Mouse (Mus musculus): ENCODE data around the gene C130074G19Rik. TPM values are rescaled to one million over a fixed set of nuclear protein-coding genes. Genes with fewer than 3 reads are reported as not detected.

The C130074G19Rik gene
- polyA plus RNA-seq, 1 experiment from 2014 or later: 1.0 TPM

GRCm38 (mm10) chr1:184833499-184833898, 49.5 kb downstream of the C130074G19Rik start:
- Histone ChIP-seq H3K27me3 (replicated peaks; ENCODE audit: control insufficient read depth, insufficient read depth, low read length) (no peaks in the 10 kb centered on the region), H3K4me2 (ENCODE audit: low read length) (no peak overlapping the region), H3K9me3 (ENCODE audit: control insufficient read depth, low read length) (no peaks in the 10 kb centered on the region), H3K4me3 (ENCODE audit: low read length) (no peak overlapping the region), H3K9ac (ENCODE audit: low read depth, low read length) (no peak overlapping the region), H3K4me1 (ENCODE audit: control insufficient read depth, insufficient read depth, low read depth, low read length) (no peaks in the 10 kb centered on the region), H3K36me3 (ENCODE audit: control insufficient read depth, insufficient read depth, low read length) (peaks cover 24% of the 10 kb centered on the region), H3K27ac (ENCODE audit: low read depth, low read length) (no peak overlapping the region)
- 96% methylated on average over 7 of the region's 7 CpGs for WGBS
- no peak for ATAC-seq

- Histone ChIP-seq H3K36me3 (ENCODE audit: control insufficient read depth, insufficient read depth, low read length) (peaks cover 24% of the 10 kb centered on the region), H3K4me1 (ENCODE audit: control insufficient read depth, insufficient read depth, low read depth, low read length) (no peaks in the 10 kb centered on the region; the same call in 1 of the 2 replicates), H3K9ac (ENCODE audit: low read depth, low read length) (no peak overlapping the region), H3K4me2 (ENCODE audit: low read length) (no peak overlapping the region), H3K9me3 (ENCODE audit: control insufficient read depth, low read length) (no peaks in the 10 kb centered on the region), H3K4me3 (ENCODE audit: low read length) (no peak overlapping the region), H3K27ac (ENCODE audit: low read depth, low read length) (no peak overlapping the region), H3K27me3 (replicated peaks; ENCODE audit: control insufficient read depth, insufficient read depth, low read length) (no peaks in the 10 kb centered on the region)
- no peak for ATAC-seq
- 85% methylated on average over 10 of the region's 10 CpGs for WGBS
Observed at GRCm38 (mm10) chr1:184832211-184832610, 50.8 kb downstream of the C130074G19Rik start.

- Histone ChIP-seq H3K36me3 (ENCODE audit: control insufficient read depth, insufficient read depth, low read length) (peaks cover 24% of the 10 kb centered on the region), H3K27me3 (replicated peaks; ENCODE audit: control insufficient read depth, insufficient read depth, low read length) (no peaks in the 10 kb centered on the region), H3K4me3 (ENCODE audit: low read length) (no peak overlapping the region), H3K4me2 (ENCODE audit: low read length) (no peak overlapping the region), H3K9me3 (ENCODE audit: control insufficient read depth, low read length) (no peaks in the 10 kb centered on the region), H3K27ac (ENCODE audit: low read depth, low read length) (no peak overlapping the region), H3K9ac (ENCODE audit: low read depth, low read length) (no peak overlapping the region), H3K4me1 (ENCODE audit: control insufficient read depth, insufficient read depth, low read depth, low read length) (peaks cover under 1% of the 10 kb centered on the region)
- ATAC-seq: no peak
- 91% methylated on average over 8 of the region's 8 CpGs for WGBS
Observed at GRCm38 (mm10) chr1:184829897-184830296, 53.1 kb downstream of the C130074G19Rik start.

- ATAC-seq: no peak
- H3K4me2 ChIP-seq (ENCODE audit: low read length): peak overlapping the region; percentile 44
- 27% methylated on average over 23 of the region's 23 CpGs for WGBS
- H3K27me3 ChIP-seq (replicated peaks; ENCODE audit: control insufficient read depth, insufficient read depth, low read length): no peaks in the 10 kb centered on the region
- peak overlapping the region; percentile 1 for H3K4me3 ChIP-seq (ENCODE audit: low read length)
- H3K27ac ChIP-seq (ENCODE audit: low read depth, low read length): no peak overlapping the region
- H3K9ac ChIP-seq (ENCODE audit: low read depth, low read length): no peak overlapping the region
- H3K9me3 ChIP-seq (ENCODE audit: control insufficient read depth, low read length): no peaks in the 10 kb centered on the region
- peaks cover 14% of the 10 kb centered on the region for H3K36me3 ChIP-seq (ENCODE audit: control insufficient read depth, insufficient read depth, low read length)
- H3K4me1 ChIP-seq (ENCODE audit: control insufficient read depth, insufficient read depth, low read depth, low read length): peaks cover 5% of the 10 kb centered on the region
Observed at GRCm38 (mm10) chr1:184827175-184827701, 55.8 kb downstream of the C130074G19Rik start.

- WGBS: 27% methylated on average over 11 of the region's 11 CpGs
- ATAC-seq: peak; percentile 59; the same call in 1 of the 2 replicates
Observed at GRCm38 (mm10) chr1:184825093-184825492, 57.9 kb downstream of the C130074G19Rik start.

GRCm38 (mm10) chr1:184824439-184824851, 58.6 kb downstream of the C130074G19Rik start:
- no peaks in the 10 kb centered on the region for H3K36me3 ChIP-seq (ENCODE audit: control insufficient read depth, insufficient read depth, low read length)
- peak overlapping the region; percentile 46 for H3K4me2 ChIP-seq (ENCODE audit: low read length)
- H3K9me3 ChIP-seq (ENCODE audit: control insufficient read depth, low read length): no peaks in the 10 kb centered on the region
- no peak overlapping the region for H3K27ac ChIP-seq (ENCODE audit: low read depth, low read length)
- 2% methylated on average over 12 of the region's 12 CpGs for WGBS
- ATAC-seq: peak; percentile 82
- H3K4me3 ChIP-seq (ENCODE audit: low read length): no peak overlapping the region
- no peak overlapping the region for H3K9ac ChIP-seq (ENCODE audit: low read depth, low read length)
- no peaks in the 10 kb centered on the region for H3K27me3 ChIP-seq (replicated peaks; ENCODE audit: control insufficient read depth, insufficient read depth, low read length)
- peaks cover 5% of the 10 kb centered on the region for H3K4me1 ChIP-seq (ENCODE audit: control insufficient read depth, insufficient read depth, low read depth, low read length)

More at GRCm38 (mm10) chr1:184825093-184825492, 57.9 kb downstream of the C130074G19Rik start:
- Histone ChIP-seq H3K36me3 (ENCODE audit: control insufficient read depth, insufficient read depth, low read length) (no peaks in the 10 kb centered on the region), H3K4me1 (ENCODE audit: control insufficient read depth, insufficient read depth, low read depth, low read length) (peaks cover 5% of the 10 kb centered on the region), H3K4me2 (ENCODE audit: low read length) (peak overlapping the region; percentile 46), H3K4me3 (ENCODE audit: low read length) (no peak overlapping the region), H3K9ac (ENCODE audit: low read depth, low read length) (no peak overlapping the region), H3K9me3 (ENCODE audit: control insufficient read depth, low read length) (no peaks in the 10 kb centered on the region), H3K27ac (ENCODE audit: low read depth, low read length) (no peak overlapping the region; the same call in 1 of the 2 replicates), H3K27me3 (replicated peaks; ENCODE audit: control insufficient read depth, insufficient read depth, low read length) (no peaks in the 10 kb centered on the region)

- WGBS: 10% methylated on average over 11 of the region's 11 CpGs
- H3K27ac ChIP-seq (ENCODE audit: low read depth, low read length): no peak overlapping the region
- ATAC-seq: no peak
- H3K4me1 ChIP-seq (ENCODE audit: control insufficient read depth, insufficient read depth, low read depth, low read length): peaks cover 5% of the 10 kb centered on the region
- H3K36me3 ChIP-seq (ENCODE audit: control insufficient read depth, insufficient read depth, low read length): 0 out of 2 replicates have a peak, but pooled peaks cover 10% of the 10 kb centered on the region
- no peaks in the 10 kb centered on the region for H3K27me3 ChIP-seq (replicated peaks; ENCODE audit: control insufficient read depth, insufficient read depth, low read length)
- no peak overlapping the region; the same call in 1 of the 2 replicates for H3K4me3 ChIP-seq (ENCODE audit: low read length)
- peak overlapping the region; percentile 51 for H3K4me2 ChIP-seq (ENCODE audit: low read length)
- no peak overlapping the region for H3K9ac ChIP-seq (ENCODE audit: low read depth, low read length)
- H3K9me3 ChIP-seq (ENCODE audit: control insufficient read depth, low read length): no peaks in the 10 kb centered on the region
Observed at GRCm38 (mm10) chr1:184822678-184823077, 60.3 kb downstream of the C130074G19Rik start.

MicroRNAs within 50 kb of the gene (microRNA counts, 519-probe panel; counts per million panel counts)
- 2,769 counts per million, percentile 74 among the panel's probes with 10 or more counts for microRNA mmu-miR-1981

Small RNA genes within 50 kb of the gene (microRNA-seq; reads per million reads assigned to microRNA genes)
- gene Mir1981: 70.6 reads per million, percentile 44 among the genes with 10 or more reads in this experiment

Other genes with a start within 250 kb of the C130074G19Rik start
- gene Hlx, start 150.6 kb downstream of the C130074G19Rik start, polyA plus RNA-seq (2015; fragmentation: Nextera tagmentation; extraction: Ambion mirVana): 2.3 and 2.4 TPM in 2 replicates
- gene Marc1, start 71.9 kb downstream of the C130074G19Rik start, polyA plus RNA-seq (2015; fragmentation: Nextera tagmentation; extraction: Ambion mirVana): 0.24 and 0.30 TPM in 2 replicates
- gene Marc2, start 36.8 kb downstream of the C130074G19Rik start, polyA plus RNA-seq (2015; fragmentation: Nextera tagmentation; extraction: Ambion mirVana): 121 and 129 TPM in 2 replicates
- gene Mark1, start 116.4 kb upstream of the C130074G19Rik start, polyA plus RNA-seq (2015; fragmentation: Nextera tagmentation; extraction: Ambion mirVana): 11.5 and 11.8 TPM in 2 replicates